Mouse (Mus musculus): Measurements from ENCODE around the gene Gm20388. TPM values are rescaled to one million over a fixed set of nuclear protein-coding genes. Genes with fewer than 3 reads are reported as not detected.

The Gm20388 gene
- polyA plus RNA-seq, 1 experiment from 2014 or later = 4.4 TPM

DNA sequence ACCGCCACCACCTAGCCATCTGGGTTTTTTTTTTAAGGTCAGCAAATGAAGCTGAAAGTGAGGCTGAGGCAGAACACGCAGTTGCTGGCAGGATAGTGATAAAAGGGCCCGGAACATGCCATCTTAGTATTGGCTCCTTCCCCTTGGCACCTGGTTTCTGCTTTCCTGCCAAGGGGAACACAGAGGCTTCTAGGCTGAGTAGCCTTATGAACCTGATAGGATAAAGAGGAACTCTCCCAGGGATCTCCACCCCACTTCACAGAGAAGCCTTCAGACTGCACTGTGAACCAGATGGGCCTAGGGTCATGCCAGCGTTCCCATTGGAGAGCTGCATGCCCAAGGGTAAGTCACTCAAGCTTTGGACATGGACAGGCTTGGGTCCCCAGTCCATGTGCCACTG, 1770.3 kb downstream of the Gm20388 start:
- Histone ChIP-seq H3K9me3 (no peaks in the 10 kb centered on the region), H3K36me3 (no peaks in the 10 kb centered on the region), H3K4me2 (replicated peaks) (no peak overlapping the region), H3K27me3 (no peaks in the 10 kb centered on the region), H3K4me3 (replicated peaks) (no peak overlapping the region), H3K9ac (replicated peaks) (no peak overlapping the region), H3K4me1 (replicated peaks) (no peaks in the 10 kb centered on the region), H3K27ac (no peak overlapping the region)
- 89% methylated on average over 4 of the region's 4 CpGs for WGBS
- ATAC-seq = no peak

DNA sequence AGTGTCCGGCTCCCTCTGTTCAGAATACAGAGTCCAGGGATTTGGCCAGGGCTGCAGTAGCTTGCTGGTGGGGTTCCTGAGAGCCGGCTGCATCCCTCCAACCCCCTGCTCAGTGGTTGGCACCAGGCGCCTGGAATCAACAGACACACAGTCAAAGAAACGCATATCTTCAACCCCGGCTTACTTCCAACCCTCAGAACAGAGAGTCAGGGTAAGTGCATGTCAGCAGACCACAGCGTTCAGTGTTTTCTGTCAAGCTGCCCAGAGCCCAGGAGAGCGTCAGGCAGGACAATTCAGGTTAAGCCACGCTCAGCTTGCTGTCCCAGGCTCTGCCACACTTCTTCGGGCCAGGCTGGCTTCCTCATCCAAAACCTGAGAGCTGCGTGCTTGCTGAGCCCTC, 1770.8 kb downstream of the Gm20388 start:
- 60% methylated on average over 10 of the region's 10 CpGs for WGBS

DNA sequence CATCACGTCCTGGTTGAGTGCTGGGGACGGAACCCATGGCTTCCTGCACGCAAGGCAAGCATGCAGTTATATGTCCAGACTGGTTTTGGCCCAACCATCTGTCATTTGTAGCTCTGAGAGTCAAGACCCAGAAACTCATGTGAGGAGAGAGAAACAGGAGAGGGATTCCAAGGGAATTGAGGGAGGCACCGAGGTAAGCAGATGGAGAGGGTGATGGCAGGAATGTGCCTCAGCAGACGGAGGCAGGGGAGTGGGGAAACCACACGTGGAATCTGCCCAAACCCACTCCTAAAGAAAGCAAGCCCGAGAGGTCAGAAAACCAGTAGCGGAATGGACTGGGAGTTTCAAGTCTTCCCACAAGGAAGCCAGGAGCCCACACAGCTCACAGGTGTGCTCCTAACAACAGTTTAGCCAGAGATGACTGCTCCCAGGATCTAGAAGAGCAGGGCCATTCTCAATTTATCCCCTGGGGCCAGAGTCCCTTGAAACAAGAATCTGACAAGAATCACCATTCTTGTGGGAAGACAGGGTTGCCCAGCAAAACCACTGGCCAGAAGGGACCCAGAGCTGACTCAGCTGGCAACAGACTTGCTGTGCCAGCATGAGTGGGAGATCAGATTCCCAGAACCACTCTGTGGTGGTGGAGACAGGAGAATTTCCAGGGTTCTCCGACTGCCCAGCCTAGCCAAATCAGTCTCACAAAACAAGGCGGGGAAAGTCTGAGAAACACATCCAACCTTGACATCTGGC, 1772.6 kb downstream of the Gm20388 start:
- Histone ChIP-seq H3K27me3 (no peaks in the 10 kb centered on the region), H3K27ac (no peak overlapping the region), H3K4me3 (replicated peaks) (no peak overlapping the region), H3K36me3 (no peaks in the 10 kb centered on the region), H3K4me2 (replicated peaks) (no peak overlapping the region), H3K9ac (replicated peaks) (no peak overlapping the region), H3K4me1 (replicated peaks) (peaks cover 15% of the 10 kb centered on the region), H3K9me3 (no peaks in the 10 kb centered on the region)
- no peak for ATAC-seq
- WGBS = 84% methylated on average over 10 of the region's 10 CpGs

More for the DNA sequence above, 1770.8 kb downstream of the Gm20388 start:
- Histone ChIP-seq H3K9me3 (no peaks in the 10 kb centered on the region), H3K27ac (no peak overlapping the region), H3K36me3 (no peaks in the 10 kb centered on the region), H3K4me2 (replicated peaks) (no peak overlapping the region), H3K4me1 (replicated peaks) (0 out of 2 replicates have a peak, but pooled peaks cover 5% of the 10 kb centered on the region), H3K9ac (replicated peaks) (no peak overlapping the region), H3K27me3 (no peaks in the 10 kb centered on the region), H3K4me3 (replicated peaks) (no peak overlapping the region)
- ATAC-seq = no peak

DNA sequence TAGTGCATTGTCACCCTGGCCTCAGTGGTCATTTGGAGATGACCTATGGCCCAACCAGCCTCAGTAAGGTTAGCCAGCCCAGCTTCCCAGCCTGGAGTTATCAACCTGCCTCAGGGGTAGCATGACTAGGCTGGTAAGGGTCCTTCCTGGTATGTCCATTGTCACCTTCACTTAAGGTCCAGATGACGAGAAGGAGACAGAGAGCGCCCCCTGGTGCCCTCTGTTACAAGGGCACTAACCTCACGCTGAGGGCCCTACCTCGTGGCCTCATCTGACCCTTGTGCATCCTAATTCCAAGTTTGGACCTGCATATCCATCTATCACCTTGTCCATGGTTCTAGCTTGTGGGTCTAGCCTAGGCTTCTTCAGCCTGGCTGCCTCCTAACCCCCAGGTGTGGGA, 1774.8 kb downstream of the Gm20388 start:
- Histone ChIP-seq H3K36me3 (no peaks in the 10 kb centered on the region), H3K27ac (no peak overlapping the region), H3K27me3 (no peaks in the 10 kb centered on the region), H3K4me2 (replicated peaks) (no peak overlapping the region), H3K9ac (replicated peaks) (no peak overlapping the region), H3K9me3 (no peaks in the 10 kb centered on the region), H3K4me1 (replicated peaks) (peaks cover 22% of the 10 kb centered on the region), H3K4me3 (replicated peaks) (no peak overlapping the region)
- no peak for ATAC-seq
- 3% methylated on average over 4 of the region's 4 CpGs for WGBS

DNA sequence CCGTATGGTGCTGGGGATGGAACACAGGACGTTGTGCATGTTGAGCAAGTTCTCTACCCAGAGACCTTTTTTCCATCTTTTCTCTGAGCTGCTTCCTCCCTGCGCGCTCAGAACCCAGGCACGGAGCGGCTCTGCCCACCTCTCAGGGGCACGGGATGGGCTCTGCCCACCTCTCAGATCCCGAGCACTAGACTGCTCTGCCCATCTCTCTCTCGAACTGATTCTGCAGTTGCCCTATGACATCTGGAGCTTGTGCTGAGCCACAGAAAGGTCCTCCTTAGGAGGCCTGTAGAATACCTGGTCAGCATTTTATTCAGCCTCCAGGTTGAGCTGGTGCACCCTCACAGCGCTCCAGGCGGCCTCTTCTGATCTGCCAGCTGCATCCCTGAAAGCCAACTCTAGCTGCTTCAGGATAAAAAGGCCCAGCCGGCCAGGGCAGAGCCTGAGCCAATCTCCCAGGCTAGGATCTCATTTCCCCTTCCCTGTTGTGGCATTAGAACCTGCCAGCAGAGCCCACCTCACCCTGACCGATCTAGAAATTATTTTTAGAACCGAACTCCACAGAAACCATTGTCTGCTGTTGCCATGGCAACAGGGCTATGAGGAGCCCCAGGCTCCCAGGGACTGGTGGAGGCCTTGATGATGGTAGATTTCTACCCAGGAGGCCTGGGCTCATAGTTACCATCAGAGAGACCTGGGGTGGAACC, 1777.0 kb downstream of the Gm20388 start:
- no peaks in the 10 kb centered on the region for H3K27me3 ChIP-seq
- WGBS = 46% methylated on average over 14 of the region's 14 CpGs
- no peaks in the 10 kb centered on the region for H3K36me3 ChIP-seq
- H3K4me2 ChIP-seq (replicated peaks) = 0 out of 2 replicates have a peak overlapping the region, but pooled peaks have one; percentile 2
- peak overlapping the region; percentile 91 for H3K27ac ChIP-seq
- H3K9ac ChIP-seq (replicated peaks) = no peak overlapping the region
- H3K9me3 ChIP-seq = no peaks in the 10 kb centered on the region
- H3K4me3 ChIP-seq (replicated peaks) = no peak overlapping the region
- H3K4me1 ChIP-seq (replicated peaks) = peaks cover 22% of the 10 kb centered on the region
- ATAC-seq = peak; percentile 77

DNA sequence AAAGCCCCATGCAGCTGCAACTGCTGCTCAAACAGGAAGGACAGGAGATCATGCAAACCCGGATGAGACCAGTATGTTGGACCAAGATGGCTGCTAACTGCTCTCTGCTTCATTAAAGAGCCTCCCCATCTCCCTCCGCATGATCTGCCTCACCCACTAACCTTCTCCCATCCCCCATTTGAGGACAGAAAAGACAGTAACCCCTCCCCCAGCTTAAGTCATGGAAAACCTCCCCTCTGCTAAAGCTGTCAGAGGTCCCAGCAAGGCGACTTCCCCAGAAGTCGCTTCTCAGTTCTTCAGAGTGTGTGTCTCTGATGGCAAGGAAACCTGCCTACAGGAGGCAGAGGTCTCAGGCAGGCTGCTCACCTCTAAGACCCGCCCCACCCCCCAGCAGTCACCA, 1777.9 kb downstream of the Gm20388 start:
- Histone ChIP-seq H3K27me3 (no peaks in the 10 kb centered on the region), H3K9ac (replicated peaks) (no peak overlapping the region), H3K27ac (peak overlapping the region; percentile 91), H3K4me2 (replicated peaks) (no peak overlapping the region), H3K4me1 (replicated peaks) (peaks cover 22% of the 10 kb centered on the region), H3K9me3 (no peaks in the 10 kb centered on the region), H3K4me3 (replicated peaks) (no peak overlapping the region), H3K36me3 (no peaks in the 10 kb centered on the region)
- no peak for ATAC-seq
- whole genome bisulfite sequencing = 43% methylated on average over 5 of the region's 5 CpGs

DNA sequence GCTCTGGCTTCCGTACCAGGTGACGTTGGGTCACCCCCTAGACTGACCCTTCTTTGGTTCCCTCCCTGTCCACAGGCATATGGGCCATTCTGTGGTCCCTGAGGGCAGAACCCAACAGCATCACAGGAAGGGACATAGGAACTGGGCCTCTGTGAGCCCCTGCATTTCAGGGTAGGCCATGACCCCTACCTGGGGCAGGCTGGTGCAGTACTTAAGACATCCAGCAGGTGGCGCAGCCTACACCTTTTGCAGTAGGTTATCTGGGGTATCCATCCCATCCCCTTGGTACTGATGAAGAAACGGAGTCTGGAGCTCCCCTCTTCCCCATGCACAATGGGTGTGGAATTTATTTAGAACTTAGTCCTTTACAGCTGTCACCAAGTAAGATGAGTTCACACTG, 1783.8 kb downstream of the Gm20388 start:
- ATAC-seq = no peak
- Histone ChIP-seq H3K4me2 (replicated peaks) (no peak overlapping the region), H3K4me1 (replicated peaks) (peaks cover 19% of the 10 kb centered on the region), H3K27me3 (no peaks in the 10 kb centered on the region), H3K9me3 (no peaks in the 10 kb centered on the region), H3K36me3 (no peaks in the 10 kb centered on the region), H3K9ac (replicated peaks) (no peak overlapping the region), H3K4me3 (replicated peaks) (no peak overlapping the region), H3K27ac (no peak overlapping the region)
- 47% methylated on average over 4 of the region's 4 CpGs for WGBS

DNA sequence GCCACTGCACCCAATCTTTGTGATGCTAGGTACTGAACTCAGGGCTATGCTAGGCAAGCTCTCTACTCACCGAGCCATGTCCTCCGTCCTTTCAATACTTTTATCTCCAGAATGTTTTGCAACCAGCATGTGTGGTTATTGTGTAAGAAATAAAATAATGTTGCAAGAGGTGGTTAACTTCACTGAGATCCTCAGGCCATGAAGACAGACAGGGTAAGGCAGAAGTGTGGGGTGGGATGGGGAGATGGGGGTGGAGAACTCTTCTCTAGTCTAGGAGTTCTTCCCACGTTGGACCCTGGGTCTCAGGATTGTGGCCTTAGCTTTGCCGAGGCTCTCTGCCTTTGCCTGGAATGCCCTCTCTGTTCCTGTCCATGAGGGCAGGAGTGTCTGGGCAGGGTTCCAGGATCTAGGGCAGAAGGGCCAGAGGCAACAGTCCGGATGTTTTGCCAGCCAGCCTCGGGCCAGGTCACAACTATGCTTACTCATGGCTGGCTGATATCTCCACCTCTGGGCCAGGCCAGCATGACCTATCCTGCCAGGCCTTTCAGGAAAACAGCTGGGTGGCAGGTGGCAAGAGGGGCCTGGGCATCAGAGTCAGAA, 1785.0 kb downstream of the Gm20388 start:
- Histone ChIP-seq H3K36me3 (no peaks in the 10 kb centered on the region), H3K27ac (no peak overlapping the region), H3K9me3 (no peaks in the 10 kb centered on the region), H3K4me3 (replicated peaks) (no peak overlapping the region), H3K9ac (replicated peaks) (no peak overlapping the region), H3K27me3 (no peaks in the 10 kb centered on the region), H3K4me1 (replicated peaks) (peaks cover 22% of the 10 kb centered on the region), H3K4me2 (replicated peaks) (no peak overlapping the region)
- no peak for ATAC-seq
- WGBS = 86% methylated on average over 6 of the region's 6 CpGs

DNA sequence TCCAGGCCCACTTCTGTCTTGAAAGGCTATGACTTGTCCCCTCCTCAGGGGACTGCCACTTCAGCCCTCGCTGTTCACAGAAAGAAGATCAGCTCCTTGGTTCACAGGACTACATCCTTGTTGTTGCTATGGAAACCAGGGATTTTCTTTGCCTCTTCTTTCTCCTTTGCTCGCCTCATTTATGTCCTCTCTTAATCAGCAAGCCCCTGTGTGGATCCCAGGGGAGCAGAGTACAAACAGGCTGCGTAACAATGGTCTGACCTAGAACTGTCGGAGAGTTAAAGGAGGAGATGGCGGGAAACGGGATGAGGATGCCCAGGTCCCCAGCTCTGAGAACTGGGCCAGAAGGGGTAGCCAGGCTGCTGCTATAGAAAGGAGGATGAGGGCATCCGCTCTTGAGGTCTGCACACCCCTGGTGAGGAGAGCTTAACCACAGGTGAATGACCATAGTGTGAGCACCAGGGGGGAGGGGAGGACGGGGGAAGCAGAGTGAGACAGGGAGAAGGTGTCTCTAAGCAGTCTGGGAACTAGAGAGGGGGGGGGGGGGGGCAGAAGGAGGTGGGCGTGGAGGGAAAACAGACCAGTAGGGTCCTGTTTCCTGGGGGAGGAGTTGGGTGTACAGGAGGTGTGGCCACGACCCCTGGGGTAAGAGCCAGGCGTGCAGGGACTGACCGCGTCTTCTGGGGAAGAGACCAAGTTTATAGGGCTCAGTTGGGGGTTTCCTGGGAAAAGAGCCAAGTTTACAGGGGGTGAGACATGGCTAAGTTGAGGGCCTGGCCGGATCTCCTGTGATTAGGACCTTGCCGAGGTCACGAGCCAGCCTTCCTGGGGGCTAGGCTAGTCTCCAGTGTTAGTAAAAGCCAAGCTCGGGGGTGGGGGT, 1787.3 kb downstream of the Gm20388 start:
- peak overlapping the region; percentile 45 for H3K4me2 ChIP-seq (replicated peaks)
- H3K36me3 ChIP-seq = no peaks in the 10 kb centered on the region
- ATAC-seq = peak; percentile 80
- peak overlapping the region; percentile 7; the same call in 1 of the 2 replicates for H3K4me3 ChIP-seq (replicated peaks)
- H3K27me3 ChIP-seq = no peaks in the 10 kb centered on the region
- peak overlapping the region; percentile 83 for H3K27ac ChIP-seq
- H3K9me3 ChIP-seq = no peaks in the 10 kb centered on the region
- peaks cover 22% of the 10 kb centered on the region for H3K4me1 ChIP-seq (replicated peaks)
- WGBS = 1% methylated on average over 16 of the region's 17 CpGs
- 0 out of 2 replicates have a peak overlapping the region, but pooled peaks have one; percentile 21 for H3K9ac ChIP-seq (replicated peaks)

DNA sequence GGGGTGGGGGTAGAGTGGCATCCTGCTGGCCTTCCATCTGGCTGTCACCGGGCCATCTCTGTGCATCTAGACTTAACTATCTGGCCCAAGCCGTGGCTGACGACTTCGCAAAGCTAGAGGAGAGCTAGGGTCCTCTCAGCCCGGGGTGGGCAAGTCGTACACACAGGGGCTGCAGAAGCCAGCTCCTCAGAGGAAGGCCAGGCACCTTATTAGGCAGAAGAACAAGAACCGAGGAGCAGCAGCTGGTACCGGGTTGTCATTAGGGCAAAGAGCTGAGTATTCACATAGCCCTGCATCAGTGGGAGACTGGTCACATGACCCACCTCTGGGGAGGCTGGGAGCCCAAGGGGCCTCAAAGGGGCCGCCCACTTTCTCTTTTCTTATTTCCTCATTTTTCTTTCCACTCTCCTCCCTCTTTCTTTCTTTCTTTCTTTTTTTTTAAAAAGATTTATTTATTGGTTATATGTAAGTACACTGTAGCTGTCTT, 1788.0 kb downstream of the Gm20388 start:
- Histone ChIP-seq H3K4me3 (replicated peaks) (peak overlapping the region; percentile 7; the same call in 1 of the 2 replicates), H3K27me3 (no peaks in the 10 kb centered on the region), H3K4me1 (replicated peaks) (peaks cover 22% of the 10 kb centered on the region), H3K9ac (replicated peaks) (peak overlapping the region; percentile 21; the same call in 1 of the 2 replicates), H3K27ac (peak overlapping the region; percentile 83), H3K9me3 (no peaks in the 10 kb centered on the region), H3K36me3 (no peaks in the 10 kb centered on the region), H3K4me2 (replicated peaks) (peak overlapping the region; percentile 45)
- peak; percentile 51 for ATAC-seq
- 12% methylated on average over 9 of the region's 9 CpGs for WGBS

DNA sequence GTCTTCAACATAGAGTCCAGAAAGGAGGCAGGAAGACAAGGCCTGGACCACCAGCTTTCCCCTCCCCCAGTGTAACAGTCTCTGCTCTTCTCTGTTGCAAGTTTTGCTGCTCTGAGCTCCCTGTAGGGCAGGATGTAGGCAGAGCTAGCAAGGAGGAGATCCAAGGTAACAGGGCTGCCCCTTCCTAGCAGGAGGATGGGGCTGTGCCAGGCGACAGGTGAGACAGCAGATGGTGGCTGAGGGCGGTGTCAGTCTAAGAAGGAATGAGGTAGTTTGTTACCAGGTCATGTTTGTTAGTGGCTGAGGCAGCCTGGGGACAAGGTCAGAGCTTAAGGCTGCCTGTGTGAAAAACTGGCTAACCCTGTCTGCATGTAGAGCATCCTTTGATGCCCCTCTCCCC, 1789.3 kb downstream of the Gm20388 start:
- H3K9me3 ChIP-seq = no peaks in the 10 kb centered on the region
- no peak overlapping the region for H3K9ac ChIP-seq (replicated peaks)
- no peak overlapping the region for H3K4me2 ChIP-seq (replicated peaks)
- no peaks in the 10 kb centered on the region for H3K36me3 ChIP-seq
- no peak overlapping the region for H3K4me3 ChIP-seq (replicated peaks)
- H3K27me3 ChIP-seq = no peaks in the 10 kb centered on the region
- WGBS = 97% methylated on average over 2 of the region's 2 CpGs
- H3K4me1 ChIP-seq (replicated peaks) = peaks cover 22% of the 10 kb centered on the region
- H3K27ac ChIP-seq = no peak overlapping the region
- no peak for ATAC-seq

Data from midbrain, embryonic 13.5 days (tissue).